Mouse (Mus musculus) stomach, embryonic 14.5 days (tissue): ENCODE data around the gene Gm45837. TPM values are rescaled to one million over a fixed set of nuclear protein-coding genes. Genes with fewer than 3 reads are reported as not detected.

Experiments used
- ATAC-seq: fragments of 200-750 bp; cut with Nextera tagmentation; 2 replicates; pipeline ENCODE4 v1.8.0; 2017; ENCODE audit warnings: low read depth, moderate TSS enrichment; ENCODE audit not compliant: insufficient number of reproducible peaks, insufficient read depth, low FRiP score
- H3K27ac ChIP-seq: fragments of 300-500 bp; sonication (generic); 2 replicates; pipeline ENCODE4 v1.5.1; 2014; ENCODE audit warnings: mild to moderate bottlenecking, low read length, moderate library complexity, mixed read lengths
- H3K27me3 ChIP-seq: fragments of 300-500 bp; sonication (generic); 2 replicates; pipeline ENCODE4 v1.6.1; 2014; ENCODE audit warnings: low read length, control low read depth, mixed read lengths; ENCODE audit not compliant: control insufficient read depth, insufficient read depth
- H3K36me3 ChIP-seq: fragments of 300-500 bp; sonication (generic); 2 replicates; pipeline ENCODE4 v1.6.1; 2014; ENCODE audit warnings: mild to moderate bottlenecking, control low read depth, low read length, moderate library complexity, mixed read lengths; ENCODE audit not compliant: control insufficient read depth, insufficient read depth
- H3K4me1 ChIP-seq: fragments of 300-500 bp; sonication (generic); 2 replicates; pipeline ENCODE4 v1.6.1; 2014; ENCODE audit warnings: low read length, control low read depth, mixed read lengths; ENCODE audit not compliant: control insufficient read depth, insufficient read depth
- H3K4me2 ChIP-seq: fragments of 300-500 bp; sonication (generic); replicated peaks from 2 replicates; pipeline ENCODE4 v1.6.1; 2014; ENCODE audit warnings: low read depth, low read length, control low read depth
- H3K4me3 ChIP-seq: fragments of 300-500 bp; sonication (generic); 2 replicates; pipeline ENCODE4 v1.5.1; 2014; ENCODE audit warnings: low read depth, low read length, control low read depth
- H3K9ac ChIP-seq: fragments of 300-500 bp; sonication (generic); replicated peaks from 2 replicates; pipeline ENCODE4 v1.6.1; 2014; ENCODE audit warnings: low read depth, mild to moderate bottlenecking, control low read depth, low read length, moderate library complexity, mixed read lengths
- H3K9me3 ChIP-seq: fragments of 300-500 bp; sonication (generic); 2 replicates; pipeline ENCODE4 v1.6.1; 2016; ENCODE audit warnings: low read depth, low read length, control low read depth; ENCODE audit not compliant: control insufficient read depth
- WGBS: fragments of 180-500 bp; shearing (Covaris S2); extraction: QIAGEN DNeasy Blood & Tissue Kit; methylation state at CpG from one replicate; pipeline ENCODE4 v1.1.7; 2014; 5-methylcytosine and 5-hydroxymethylcytosine counted together
- polyA plus RNA-seq: library from polyadenylated mRNA; unstranded; fragments of >200 nt; fragmentation: Nextera tagmentation; extraction: Ambion mirVana; gene quantifications from 2 replicates; pipeline ENCODE4 v1.2.1, GENCODE M21; 2014

Gm45837 gene
- polyA plus RNA-seq, 1 experiment from 2014 or later = 8.0 TPM

DNA sequence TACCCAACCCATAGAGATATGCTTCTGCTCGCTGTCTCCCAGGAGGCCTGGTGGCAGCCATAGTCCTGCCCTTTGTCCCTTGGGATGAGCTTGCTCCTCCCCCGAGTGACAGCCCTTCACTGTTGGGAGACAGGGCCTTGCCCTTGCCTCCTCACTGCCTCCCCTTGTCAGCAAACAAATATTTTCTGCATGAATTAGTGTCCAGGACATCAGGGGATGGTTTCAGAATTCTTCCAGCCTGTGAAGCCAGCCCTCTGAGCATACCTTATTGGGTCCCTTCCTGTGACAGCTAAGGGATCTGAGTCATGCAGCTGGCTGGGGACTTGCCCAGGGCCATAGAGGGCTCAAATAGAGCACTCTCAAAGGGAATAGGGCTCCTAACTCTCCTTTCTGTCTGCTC, 98.5 kb downstream of the Gm45837 start:
- H3K27ac ChIP-seq = no peak overlapping the region
- no peak overlapping the region for H3K4me3 ChIP-seq
- no peaks in the 10 kb centered on the region for H3K27me3 ChIP-seq
- no peak overlapping the region for H3K9ac ChIP-seq
- WGBS = 34% methylated on average over 2 of the region's 2 CpGs
- H3K4me2 ChIP-seq = no peak overlapping the region
- no peaks in the 10 kb centered on the region for H3K4me1 ChIP-seq
- no peaks in the 10 kb centered on the region for H3K36me3 ChIP-seq
- ATAC-seq = no peak
- no peaks in the 10 kb centered on the region for H3K9me3 ChIP-seq

DNA sequence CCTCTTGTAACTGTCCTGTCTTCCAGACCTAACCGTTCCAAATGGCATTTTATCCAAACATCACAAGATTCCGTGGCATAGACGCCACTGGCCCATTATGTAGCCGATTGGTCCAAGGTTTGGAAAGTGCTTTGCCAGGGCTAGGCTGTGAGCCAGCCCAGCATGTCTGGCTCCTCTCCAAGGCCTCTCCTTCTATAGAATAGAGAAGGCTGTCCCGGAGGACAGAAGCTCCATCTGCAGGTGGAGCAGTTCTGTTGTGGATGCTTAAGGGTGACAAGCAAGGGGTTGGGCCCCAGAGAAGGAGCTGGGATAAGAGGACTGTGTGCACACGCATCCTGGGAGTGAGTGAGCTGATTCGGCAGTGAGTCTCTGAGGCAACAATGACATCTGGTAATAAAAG, 103.0 kb downstream of the Gm45837 start:
- WGBS = 66% methylated on average over 7 of the region's 7 CpGs
- H3K9me3 ChIP-seq = no peaks in the 10 kb centered on the region
- ATAC-seq = no peak

DNA sequence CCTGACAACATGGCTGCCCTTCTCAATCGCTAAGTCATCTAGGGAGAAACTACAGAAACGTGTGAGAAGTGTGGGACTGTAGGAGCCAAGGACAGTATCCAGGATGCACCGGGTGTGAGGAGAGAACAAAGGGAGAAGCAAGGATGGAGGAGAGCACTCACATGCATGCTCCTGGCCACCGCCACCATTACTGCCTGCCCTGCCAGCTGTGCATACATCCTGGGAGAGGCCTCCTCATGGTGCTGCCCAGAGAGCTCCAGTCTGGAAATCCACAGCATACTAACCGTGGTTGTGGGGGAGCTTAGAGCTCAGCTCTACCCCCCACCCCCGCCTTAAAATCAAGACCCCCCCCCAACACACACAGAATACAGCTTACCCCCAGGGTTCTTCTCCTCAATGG, 104.1 kb downstream of the Gm45837 start:
- no peaks in the 10 kb centered on the region for H3K27me3 ChIP-seq

More for the DNA sequence above, 103.0 kb downstream of the Gm45837 start:
- H3K27me3 ChIP-seq = no peaks in the 10 kb centered on the region
- H3K36me3 ChIP-seq = no peaks in the 10 kb centered on the region
- no peaks in the 10 kb centered on the region for H3K4me1 ChIP-seq
- no peak overlapping the region for H3K4me3 ChIP-seq
- no peak overlapping the region for H3K27ac ChIP-seq
- no peak overlapping the region for H3K4me2 ChIP-seq
- H3K9ac ChIP-seq = no peak overlapping the region

DNA sequence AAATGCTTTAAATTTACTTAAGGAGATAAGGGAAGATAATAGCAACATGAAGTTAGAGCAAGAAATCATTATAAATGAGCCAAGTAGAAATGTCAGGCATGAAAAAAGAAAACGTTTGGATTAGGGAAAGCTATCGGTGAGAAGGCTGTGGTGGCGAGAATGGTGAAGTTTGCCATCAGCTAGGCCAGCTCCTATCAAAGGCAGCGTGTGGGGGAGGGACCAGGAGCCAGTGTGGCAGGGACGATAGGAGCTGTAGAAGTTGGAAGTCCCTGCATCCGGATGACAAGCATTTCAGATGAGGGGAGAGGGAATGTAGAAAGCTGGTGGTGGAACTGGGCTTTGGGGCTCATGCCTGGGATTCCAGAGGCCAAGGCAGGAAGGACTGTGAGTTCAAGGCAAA, 104.6 kb downstream of the Gm45837 start:
- H3K27ac ChIP-seq = no peak overlapping the region
- no peak overlapping the region for H3K4me2 ChIP-seq
- H3K4me1 ChIP-seq = no peaks in the 10 kb centered on the region
- no peak overlapping the region for H3K4me3 ChIP-seq
- 0 out of 2 replicates have a peak, but pooled peaks cover 2% of the 10 kb centered on the region for H3K27me3 ChIP-seq
- H3K9ac ChIP-seq = no peak overlapping the region
- no peak for ATAC-seq
- H3K9me3 ChIP-seq = no peaks in the 10 kb centered on the region
- H3K36me3 ChIP-seq = no peaks in the 10 kb centered on the region
- WGBS = 34% methylated on average over 6 of the region's 6 CpGs

More for the DNA sequence above, 104.1 kb downstream of the Gm45837 start:
- no peaks in the 10 kb centered on the region for H3K4me1 ChIP-seq
- H3K27ac ChIP-seq = no peak overlapping the region
- no peaks in the 10 kb centered on the region for H3K36me3 ChIP-seq
- no peak overlapping the region for H3K9ac ChIP-seq
- H3K9me3 ChIP-seq = no peaks in the 10 kb centered on the region
- H3K4me2 ChIP-seq = no peak overlapping the region
- WGBS = 69% methylated on average over 6 of the region's 6 CpGs
- no peak for ATAC-seq
- H3K4me3 ChIP-seq = no peak overlapping the region

DNA sequence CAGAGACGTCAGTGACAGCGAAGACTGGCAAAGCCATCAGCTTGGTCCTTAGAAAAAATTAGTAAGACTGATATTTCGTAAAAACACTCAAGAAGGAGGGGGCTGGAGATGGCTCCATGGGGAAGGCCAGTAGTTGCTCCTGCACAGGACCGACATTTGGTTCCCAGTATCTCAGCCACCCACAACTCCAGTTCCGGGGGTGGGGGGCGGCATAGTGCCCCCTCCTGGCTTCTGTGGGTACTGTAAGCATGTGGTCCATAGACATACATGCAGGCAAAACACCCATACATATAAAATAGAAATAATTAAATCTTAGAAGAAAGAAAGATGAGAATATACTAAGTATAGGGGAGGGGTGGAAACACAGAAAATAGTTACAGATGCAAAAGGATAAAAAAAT, 105.8 kb downstream of the Gm45837 start:
- Histone ChIP-seq H3K4me3 (no peak overlapping the region), H3K27ac (no peak overlapping the region), H3K4me1 (no peaks in the 10 kb centered on the region), H3K4me2 (no peak overlapping the region), H3K36me3 (no peaks in the 10 kb centered on the region), H3K9me3 (no peaks in the 10 kb centered on the region), H3K27me3 (0 out of 2 replicates have a peak, but pooled peaks cover 2% of the 10 kb centered on the region), H3K9ac (no peak overlapping the region)
- no peak for ATAC-seq
- 64% methylated on average over 6 of the region's 6 CpGs for WGBS

DNA sequence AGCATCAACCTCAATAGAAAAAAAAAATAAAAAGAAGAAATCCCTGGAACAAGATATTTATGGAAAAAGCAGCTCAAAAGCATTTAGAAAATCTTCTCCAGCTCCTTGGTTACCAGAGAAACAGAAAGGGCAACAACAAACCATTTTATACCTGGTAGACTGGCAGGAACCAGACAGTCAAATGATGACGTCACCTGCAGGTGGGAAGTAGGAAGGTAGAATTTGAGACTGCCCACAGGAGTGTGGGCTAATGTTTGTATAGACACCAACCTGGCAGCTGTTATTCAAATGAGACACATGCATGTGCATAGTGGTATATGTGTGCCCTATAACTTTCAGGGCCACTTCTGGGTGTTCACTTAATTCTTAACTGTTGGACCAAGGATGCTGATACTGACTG, 111.0 kb downstream of the Gm45837 start:
- Histone ChIP-seq H3K36me3 (no peaks in the 10 kb centered on the region), H3K27me3 (0 out of 2 replicates have a peak, but pooled peaks cover 2% of the 10 kb centered on the region), H3K4me3 (no peak overlapping the region), H3K9me3 (no peaks in the 10 kb centered on the region), H3K4me1 (no peaks in the 10 kb centered on the region), H3K27ac (no peak overlapping the region), H3K4me2 (no peak overlapping the region), H3K9ac (no peak overlapping the region)
- 72% methylated on average over 1 of the region's 1 CpGs for WGBS
- no peak for ATAC-seq

DNA sequence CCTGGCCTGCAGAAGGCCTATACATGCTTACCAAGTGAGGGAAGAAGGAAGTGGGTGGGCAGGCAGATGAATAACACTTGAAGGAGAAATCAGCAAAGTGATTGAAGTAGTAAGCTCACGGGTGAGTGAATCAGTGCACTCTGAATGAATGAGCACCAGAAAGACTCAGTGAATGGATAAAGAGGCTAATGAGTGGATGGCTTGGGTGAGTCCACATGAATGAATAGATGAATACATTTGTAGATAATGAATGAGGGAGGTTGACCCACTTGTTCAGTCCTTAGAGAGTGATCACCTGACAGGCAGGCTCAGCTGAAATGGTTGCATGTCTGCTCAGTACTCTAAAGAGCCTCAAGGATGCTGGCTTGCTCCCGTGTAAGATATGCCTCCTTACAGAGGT, 112.5 kb downstream of the Gm45837 start:
- Histone ChIP-seq H3K36me3 (no peaks in the 10 kb centered on the region), H3K4me2 (no peak overlapping the region), H3K9ac (no peak overlapping the region), H3K27me3 (0 out of 2 replicates have a peak, but pooled peaks cover 2% of the 10 kb centered on the region), H3K4me1 (no peaks in the 10 kb centered on the region), H3K27ac (no peak overlapping the region), H3K4me3 (no peak overlapping the region), H3K9me3 (no peaks in the 10 kb centered on the region)
- 78% methylated on average over 2 of the region's 2 CpGs for WGBS
- ATAC-seq = no peak

DNA sequence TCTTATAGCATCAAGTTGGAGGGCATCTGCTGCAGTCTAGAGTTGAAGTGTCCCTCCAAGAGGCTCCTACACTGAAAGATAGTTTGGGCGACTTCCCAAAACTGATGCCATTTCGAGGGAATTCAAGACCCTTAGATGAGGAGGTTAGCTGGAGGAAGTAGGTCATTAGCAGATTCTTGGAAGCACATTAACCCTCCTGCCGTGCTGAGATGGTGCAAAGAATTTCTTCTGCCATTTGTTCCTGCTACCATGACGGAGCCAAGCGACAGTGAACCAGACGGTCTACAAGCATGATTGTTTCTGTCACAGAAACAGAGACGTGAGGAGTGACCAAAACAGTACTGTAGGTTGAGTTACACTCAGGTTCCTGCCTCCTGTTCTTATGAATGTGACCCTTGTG, 115.8 kb downstream of the Gm45837 start:
- ATAC-seq = no peak
- no peak overlapping the region for H3K4me2 ChIP-seq
- WGBS = 55% methylated on average over 7 of the region's 7 CpGs
- no peaks in the 10 kb centered on the region for H3K4me1 ChIP-seq
- no peak overlapping the region for H3K27ac ChIP-seq
- no peaks in the 10 kb centered on the region for H3K27me3 ChIP-seq
- H3K9me3 ChIP-seq = no peaks in the 10 kb centered on the region
- no peaks in the 10 kb centered on the region for H3K36me3 ChIP-seq
- no peak overlapping the region for H3K4me3 ChIP-seq
- no peak overlapping the region for H3K9ac ChIP-seq

DNA sequence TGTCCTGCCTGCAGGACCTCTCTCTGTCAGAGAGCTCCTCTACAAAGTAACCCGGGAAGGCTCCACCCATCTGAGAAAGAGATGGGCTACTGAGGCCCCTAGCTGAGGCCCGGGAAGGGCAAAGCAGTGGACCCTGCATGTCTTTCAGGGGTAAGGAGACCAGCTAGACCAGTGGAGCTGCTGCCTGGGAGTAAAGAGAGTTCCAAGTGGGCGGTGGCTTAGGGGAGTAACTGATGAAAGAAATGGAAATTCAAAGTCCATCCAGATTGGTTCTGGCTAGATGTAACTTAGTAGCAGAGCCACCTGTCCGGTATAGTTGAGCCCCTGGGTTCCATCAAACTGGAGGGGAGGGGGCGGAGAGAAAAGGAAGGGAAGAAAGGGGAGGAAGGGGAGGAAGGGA, 123.7 kb downstream of the Gm45837 start:
- no peak for ATAC-seq

More for the DNA sequence above, 123.7 kb downstream of the Gm45837 start:
- no peaks in the 10 kb centered on the region for H3K36me3 ChIP-seq
- H3K9ac ChIP-seq = no peak overlapping the region
- 24% methylated on average over 5 of the region's 5 CpGs for WGBS
- no peak overlapping the region for H3K4me3 ChIP-seq
- H3K27ac ChIP-seq = no peak overlapping the region
- no peaks in the 10 kb centered on the region for H3K9me3 ChIP-seq
- H3K4me2 ChIP-seq = no peak overlapping the region
- H3K27me3 ChIP-seq = no peaks in the 10 kb centered on the region
- H3K4me1 ChIP-seq = 0 out of 2 replicates have a peak, but pooled peaks cover 6% of the 10 kb centered on the region
